Mouse (Mus musculus) spleen, adult 12 weeks (tissue): ENCODE measurements around the gene Fam171a2.

Experiments
- DNase-seq: peaks from one replicate; pipeline ENCODE4 v3.0.0; 2022; ENCODE audit warnings: low spot score

Fam171a2 gene

GRCm38 (mm10) chr11:102455740-102456396 lies 8.4 kb upstream of the Fam171a2 start:
- DNase-seq: peak; percentile 47

GRCm38 (mm10) chr11:102453131-102453530 lies 5.6 kb upstream of the Fam171a2 start:
- DNase-seq: no peak

GRCm38 (mm10) chr11:102449043-102450008 lies 1.8 kb upstream of the Fam171a2 start:
- no peak for DNase-seq

- no peak for DNase-seq
Observed at GRCm38 (mm10) chr11:102448327-102448726, 845 bp upstream of the Fam171a2 start.

DNA sequence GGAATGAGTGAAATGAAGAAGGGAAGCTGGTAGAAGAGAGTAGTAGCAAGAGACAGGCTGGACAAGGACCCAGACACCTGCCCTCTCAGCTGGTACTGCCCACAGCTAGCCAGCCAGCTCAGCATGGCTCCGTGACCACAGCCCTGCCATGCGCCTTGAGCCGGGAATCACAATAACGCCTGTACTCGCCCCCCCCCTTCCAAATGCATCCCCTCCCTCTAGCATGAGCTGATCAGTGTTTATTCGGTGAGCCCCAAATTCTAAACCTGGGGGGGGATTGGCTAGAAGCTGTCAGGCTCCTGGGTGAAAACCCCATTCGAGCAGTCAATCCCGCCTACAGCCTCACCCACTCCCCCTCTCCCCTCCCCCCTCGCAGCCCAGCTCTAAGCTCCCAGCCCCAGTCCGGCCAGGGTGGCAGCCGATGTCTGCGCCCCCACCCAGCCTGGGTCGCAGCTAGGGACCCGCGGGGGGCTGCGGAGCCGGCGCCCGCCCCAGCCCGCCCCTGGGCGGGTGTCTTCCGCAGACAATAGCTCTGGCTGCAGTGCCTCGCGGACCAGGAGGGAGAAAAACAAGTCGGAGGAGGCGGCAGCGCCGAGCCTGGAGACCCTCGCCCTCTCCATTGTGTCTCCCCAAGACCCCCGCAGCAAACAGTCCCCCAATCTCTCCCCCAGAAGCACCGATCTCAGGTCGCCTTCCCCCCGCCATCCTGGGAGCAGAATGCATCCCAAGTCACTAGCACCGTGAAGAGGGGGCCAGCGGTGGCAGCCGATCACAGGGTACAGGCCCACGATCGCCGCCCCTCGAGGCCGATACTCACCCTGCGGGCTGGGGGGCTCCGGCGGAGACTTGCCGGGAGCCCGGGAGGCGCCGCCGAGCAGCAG lies 661 bp downstream of the Fam171a2 start:
- no peak for DNase-seq

DNA sequence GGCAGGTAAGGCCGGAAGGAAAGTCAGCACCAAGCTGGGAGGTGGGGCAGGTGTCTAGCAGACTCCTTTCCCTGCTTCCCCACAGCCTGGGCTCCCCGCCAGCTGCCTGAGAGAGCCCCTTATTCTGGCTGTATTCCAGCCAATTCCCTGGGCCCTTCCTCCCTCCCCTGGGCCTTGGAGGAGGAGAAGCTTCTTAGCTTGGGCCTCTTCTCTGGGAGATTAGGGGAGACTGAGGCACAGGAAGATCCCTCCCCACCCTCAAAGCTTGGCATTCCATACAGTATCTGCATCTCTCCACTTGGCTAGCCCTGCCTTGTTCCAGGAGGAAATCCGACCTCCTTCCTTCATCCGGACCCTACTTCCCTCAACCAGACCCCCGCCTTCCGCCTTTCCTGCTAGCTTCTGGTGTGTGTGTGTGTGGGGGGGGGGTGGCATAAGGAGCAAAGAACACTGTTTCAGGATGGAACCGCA lies 1.6 kb downstream of the Fam171a2 start:
- DNase-seq: no peak

DNA sequence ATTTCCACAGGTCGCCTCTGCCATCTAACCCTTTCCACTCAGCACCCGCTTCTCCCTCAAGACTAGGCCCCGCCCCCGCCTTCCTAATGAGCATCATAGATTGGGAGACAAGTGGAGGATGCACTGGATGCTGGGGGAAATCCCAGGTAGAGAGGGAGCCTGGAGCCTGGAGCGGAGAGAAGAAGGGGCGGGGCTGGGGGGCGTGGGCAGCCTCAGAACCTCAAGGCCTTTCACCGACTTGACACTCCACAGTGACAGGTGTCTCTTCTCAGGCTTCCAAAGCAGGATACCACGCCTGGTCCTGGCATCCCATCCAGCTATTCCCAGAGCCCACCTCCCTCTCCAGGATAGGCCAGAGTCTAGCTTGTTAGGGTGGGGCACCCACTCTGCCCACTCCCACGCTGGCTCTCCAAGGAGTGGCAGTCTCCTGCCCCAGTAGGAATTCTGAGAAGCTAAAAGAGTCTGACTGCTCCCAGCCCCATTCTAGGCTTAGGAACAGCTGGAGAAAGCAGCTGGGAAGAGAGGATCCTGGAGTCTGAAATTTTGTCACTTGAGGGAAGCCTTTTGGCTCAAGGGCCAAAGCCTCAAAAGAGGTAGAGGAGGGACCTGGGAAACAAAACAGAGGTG lies 2.1 kb downstream of the Fam171a2 start:
- DNase-seq: no peak

DNA sequence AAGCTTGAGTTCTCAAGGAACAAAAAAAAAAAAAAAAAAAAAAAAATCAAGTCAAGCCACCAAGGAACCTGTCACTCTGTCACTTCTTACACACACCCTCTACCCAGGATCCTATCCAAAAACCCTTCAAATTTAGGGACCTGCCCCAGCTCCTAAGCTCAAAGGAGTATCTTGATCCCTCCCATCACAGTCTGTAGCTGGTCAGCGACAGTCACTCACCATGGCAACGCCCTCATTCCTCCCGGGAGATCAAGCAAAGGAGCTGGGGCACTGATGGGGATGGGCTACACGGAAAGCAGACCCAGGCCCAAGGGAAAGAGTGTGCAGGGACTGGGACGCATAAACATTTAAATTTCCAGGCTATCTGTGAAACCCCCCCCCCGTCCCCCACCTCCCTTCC lies 2.7 kb downstream of the Fam171a2 start:
- no peak for DNase-seq

- no peak for DNase-seq
Observed at GRCm38 (mm10) chr11:102444321-102444720, 3.2 kb downstream of the Fam171a2 start.

DNA sequence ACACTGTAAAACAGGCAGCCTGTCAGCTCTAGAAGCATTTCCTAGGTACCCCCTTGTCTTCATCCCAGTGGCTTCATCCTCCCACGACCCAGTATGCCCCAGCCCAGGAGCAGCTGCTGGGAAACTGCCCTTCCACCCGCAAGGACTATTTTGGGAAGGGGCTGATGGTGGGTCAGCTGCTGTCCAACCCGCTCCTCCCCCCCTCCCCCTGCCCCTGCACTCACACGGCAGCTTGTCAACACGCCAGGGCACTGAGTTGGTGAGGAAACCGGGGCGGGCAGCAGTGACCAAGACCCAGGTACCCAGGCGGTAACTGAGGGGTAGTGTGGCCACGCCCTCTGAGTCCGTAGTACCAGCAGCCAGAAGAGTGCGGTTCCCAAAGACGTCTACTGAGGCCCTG lies 3.7 kb downstream of the Fam171a2 start:
- DNase-seq: no peak

- no peak for DNase-seq
Observed at GRCm38 (mm10) chr11:102442089-102442488, 5.4 kb downstream of the Fam171a2 start.

GRCm38 (mm10) chr11:102441434-102441833 lies 6.0 kb downstream of the Fam171a2 start:
- DNase-seq: no peak

GRCm38 (mm10) chr11:102440255-102440654 lies 7.2 kb downstream of the Fam171a2 start:
- DNase-seq: no peak

GRCm38 (mm10) chr11:102439093-102440082 lies 8.1 kb downstream of the Fam171a2 start:
- DNase-seq: no peak

GRCm38 (mm10) chr11:102438212-102439092 lies 9.0 kb downstream of the Fam171a2 start:
- DNase-seq: no peak

DNA sequence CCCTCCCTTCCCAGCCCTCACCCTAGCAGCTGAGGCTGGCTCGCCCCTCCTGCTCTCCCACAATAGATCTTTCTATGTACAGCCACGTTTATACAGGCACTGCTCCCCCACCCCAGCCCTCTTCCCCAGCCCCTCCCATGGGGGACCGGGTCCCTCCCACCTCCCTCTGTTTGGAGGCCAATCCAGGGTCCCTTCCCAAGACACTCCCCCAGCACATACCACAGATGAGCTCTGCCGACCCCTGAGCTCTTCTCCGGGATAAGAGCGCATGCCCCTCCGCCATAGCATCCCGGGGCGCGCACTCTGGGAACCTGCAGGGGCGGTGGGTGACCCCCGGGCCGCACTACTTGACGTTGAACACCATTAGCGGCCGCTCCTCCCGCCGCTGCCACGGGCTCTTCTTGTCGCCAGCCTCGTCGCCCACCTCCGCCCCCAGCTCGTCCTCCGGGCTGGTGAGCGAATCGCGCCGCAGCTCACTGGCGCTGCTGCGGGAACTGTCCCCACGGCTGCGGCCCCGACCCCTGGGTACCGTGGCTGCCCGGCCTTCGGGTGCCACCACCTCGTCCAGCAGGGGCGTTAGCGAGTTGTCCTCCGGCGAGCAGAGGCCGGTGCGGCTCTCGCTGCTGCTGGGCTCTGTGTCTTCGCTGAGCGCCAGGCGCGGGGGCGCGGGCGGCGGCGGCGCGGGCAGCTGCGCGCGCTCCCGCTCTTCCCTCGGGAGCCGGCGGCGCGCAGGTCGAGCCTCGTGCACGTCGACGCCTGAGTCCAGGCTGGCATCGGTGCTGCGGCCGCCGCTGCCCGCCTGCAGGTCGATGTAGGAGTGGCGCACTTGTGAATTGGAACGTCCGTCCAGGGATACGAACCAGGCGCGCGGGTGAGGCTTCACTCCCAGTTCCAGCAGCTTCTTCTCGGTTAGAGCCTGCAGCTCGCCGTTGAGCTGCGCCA lies 10.1 kb downstream of the Fam171a2 start:
- no peak for DNase-seq

DNA sequence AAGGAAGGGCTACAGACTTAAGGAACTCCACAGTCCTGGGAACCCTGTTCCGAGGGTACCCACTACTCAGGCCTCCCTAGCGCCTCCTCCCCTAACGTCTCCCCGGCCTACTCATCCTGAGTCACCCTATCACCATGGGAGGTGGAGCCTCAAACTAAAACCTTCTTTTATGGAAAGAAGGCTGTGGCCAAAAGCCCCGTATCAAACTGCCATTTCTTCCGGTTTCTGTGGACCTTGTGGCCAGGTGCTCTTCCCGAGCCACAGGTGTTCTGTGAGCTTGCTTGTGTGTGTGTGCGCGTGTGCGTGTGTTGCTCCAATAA lies 11.1 kb downstream of the Fam171a2 start:
- DNase-seq: no peak

GRCm38 (mm10) chr11:102435754-102436470 lies 11.6 kb downstream of the Fam171a2 start:
- DNase-seq: no peak
